Mouse (Mus musculus) adrenal gland, postnatal 4 days (tissue): ENCODE measurements around the gene Jade1. TPM values are rescaled to one million over a fixed set of nuclear protein-coding genes. Genes with fewer than 3 reads are reported as not detected.

ENCODE experiments used
- DNase-seq, 2 experiments: peaks; one replicate each; pipeline ENCODE4 v3.0.0; 2021 to 2022; ENCODE audit warnings: low spot score in 2 of 2, mixed read lengths in 2 of 2
- total RNA-seq, 2 experiments: library from RNA; stranded (reverse); gene quantifications; 2 replicates each; pipeline ENCODE4 v1.2.3; 2021

Gene Jade1
- total RNA-seq, 2 experiments from 2014 or later = 57.5 to 59.7 TPM

GRCm38 (mm10) chr3:41547289-41547688 lies 8.2 kb upstream of the Jade1 start:
- DNase-seq = no peak

GRCm38 (mm10) chr3:41548238-41548637 lies 7.3 kb upstream of the Jade1 start:
- DNase-seq = no peak

- DNase-seq = no peak
Observed at GRCm38 (mm10) chr3:41551671-41552070, 3.9 kb upstream of the Jade1 start.

DNA sequence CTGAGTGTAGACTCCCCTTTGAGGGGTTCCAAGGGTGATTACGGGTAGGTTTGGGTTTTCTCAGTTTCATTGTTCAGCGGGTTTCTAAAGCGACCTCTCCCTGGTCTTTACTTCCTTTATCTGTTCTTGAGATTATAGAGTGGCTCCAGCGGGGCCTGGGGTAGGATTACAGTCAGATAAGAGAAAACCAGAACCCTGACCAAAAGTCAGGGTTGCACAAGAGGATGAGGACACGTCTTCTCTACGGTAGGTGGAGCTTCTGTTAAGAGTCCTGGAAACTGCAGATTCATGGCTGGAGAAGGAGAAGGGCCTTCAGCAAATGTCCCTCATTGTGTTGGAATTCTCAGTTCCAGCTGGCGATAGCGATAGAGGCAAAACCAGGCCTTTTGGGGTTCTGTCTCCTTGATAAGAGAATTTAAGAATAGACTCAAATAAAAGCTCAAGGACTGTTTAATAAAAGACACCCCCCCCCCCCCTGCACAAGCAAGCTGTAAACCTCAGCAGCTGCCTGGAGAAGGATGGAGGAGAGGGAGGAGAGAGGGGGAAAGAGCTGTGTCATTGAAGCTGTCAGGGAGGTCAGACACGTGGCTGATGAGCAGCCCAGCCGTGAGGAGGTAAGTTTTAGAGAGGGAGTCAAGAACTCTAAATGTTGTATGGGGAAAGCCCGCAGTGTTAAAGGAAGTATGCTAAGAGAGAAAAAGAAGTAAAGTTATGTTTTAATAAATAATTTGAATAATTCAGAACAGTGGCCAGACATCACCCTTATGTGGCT lies 2.6 kb upstream of the Jade1 start:
- no peak for DNase-seq

DNA sequence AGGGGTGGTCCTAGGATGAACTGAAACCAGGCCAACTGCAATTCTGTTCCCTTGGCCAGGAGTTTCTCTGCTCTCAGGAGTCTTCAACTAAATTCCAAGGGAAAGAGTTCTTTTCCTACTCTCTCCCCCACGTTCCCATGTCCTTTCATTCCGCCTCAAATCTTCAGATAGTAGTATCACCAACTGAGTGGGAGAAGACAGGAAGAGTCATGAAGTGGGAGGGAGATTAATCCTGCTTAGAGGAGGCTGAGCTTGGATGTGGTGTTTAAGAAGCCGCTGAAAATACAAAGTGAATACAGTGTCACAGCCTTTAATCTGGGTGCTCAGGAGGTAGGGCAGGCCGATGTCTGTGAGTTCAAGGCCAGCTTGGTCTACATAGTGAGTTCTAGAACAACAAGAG lies 1.9 kb upstream of the Jade1 start:
- no peak for DNase-seq

- DNase-seq = no peak
Observed at GRCm38 (mm10) chr3:41554480-41555475, 753 bp upstream of the Jade1 start.

- DNase-seq = no peak
Observed at GRCm38 (mm10) chr3:41556451-41557266, 1.1 kb downstream of the Jade1 start.

- no peak for DNase-seq
Observed at GRCm38 (mm10) chr3:41557267-41557995, 1.9 kb downstream of the Jade1 start.

- DNase-seq = no peak
Observed at GRCm38 (mm10) chr3:41560489-41560888, 5.0 kb downstream of the Jade1 start.

- no peak for DNase-seq
Observed at GRCm38 (mm10) chr3:41561787-41562186, 6.3 kb downstream of the Jade1 start.

DNA sequence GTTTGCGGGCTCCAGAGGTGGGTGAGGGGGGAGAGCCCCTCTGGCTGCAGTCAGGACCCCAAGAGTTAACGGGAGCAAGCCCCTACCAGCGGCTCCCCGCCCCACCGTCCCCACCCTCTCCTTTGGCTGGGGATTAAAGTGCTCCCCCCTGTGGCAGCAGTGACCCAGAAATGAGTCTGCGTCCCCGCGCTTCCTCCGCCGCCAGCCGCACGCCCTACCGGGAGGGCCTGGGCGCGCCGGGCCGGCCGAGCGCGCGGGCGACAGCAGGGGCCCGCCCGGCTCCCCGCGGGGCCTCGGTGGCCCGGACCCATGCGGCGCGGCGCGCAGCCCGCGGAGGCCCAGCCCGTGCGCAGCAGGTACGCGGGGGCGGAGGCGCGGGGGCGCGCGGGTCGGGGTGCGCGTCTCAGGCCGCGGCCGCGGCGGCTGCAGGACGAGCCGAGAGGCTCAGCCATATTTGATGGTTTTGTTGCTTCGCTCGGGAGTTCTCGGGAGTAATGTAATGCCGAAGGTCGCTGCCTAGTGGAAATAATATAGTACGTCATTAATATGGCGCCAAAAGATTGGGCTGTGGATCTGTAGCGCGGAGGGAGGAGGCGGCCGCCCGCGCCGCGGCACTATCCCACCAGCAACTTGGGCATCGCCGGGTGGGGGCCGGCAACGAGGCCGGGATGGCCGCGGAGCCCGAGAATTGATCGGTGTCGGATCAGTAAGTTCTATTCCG lies 7.8 kb downstream of the Jade1 start:
- peak; percentile 64 to 78 for DNase-seq

DNA sequence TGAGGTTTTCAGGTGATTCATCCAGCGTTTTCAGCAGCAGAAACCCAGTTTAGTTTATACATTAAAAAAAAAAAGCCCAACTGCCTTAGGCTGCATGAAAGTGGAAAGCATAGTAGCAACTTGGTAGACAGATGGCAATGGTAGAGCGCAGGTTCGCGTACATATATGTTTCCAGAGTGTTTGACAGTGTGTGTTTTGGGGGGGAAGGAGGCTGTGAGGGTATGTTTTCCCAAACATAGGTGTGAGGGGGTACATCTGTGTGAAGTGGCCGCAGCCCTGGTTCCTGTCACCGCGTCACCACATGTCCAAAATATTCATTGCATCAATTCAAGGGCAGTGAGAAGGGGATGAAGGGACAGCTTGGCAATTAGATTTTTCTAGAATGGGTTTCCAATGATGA lies 8.5 kb downstream of the Jade1 start:
- no peak for DNase-seq

DNA sequence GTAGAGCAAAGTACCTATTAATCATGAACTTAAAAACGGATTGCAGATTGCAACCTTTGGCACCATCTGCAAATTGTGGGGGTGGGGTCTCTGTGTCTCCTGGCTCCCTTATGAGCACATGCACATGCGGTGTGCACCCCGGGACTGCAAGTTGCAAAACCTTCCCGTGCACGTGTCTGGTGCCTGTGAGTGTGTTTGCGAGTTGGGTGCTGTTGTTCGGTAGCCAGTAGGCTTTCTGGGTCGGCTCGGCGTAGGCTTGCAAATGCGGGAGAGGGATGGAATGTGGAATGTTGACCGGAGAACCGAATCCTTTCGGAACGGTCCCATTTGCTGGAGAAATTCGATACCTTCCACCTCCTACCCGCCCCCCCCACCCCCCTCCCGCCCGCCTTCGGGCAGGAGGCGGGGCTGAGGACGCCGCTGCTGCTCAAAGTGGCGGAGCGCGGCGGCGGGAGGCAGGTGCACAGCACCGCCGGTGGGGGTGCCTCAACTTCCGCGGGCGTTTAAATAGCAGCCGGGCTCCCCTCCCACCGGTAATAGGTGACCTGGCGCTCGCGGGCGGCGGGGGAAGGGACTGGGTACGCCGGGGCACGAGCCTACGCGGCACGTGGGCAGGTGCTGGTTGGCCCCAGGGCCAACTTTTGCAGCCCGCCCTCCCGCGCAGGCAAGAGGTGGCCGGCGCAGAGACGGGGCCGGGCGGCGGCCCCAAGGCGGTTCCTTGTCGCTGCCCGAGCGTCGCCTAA lies 9.1 kb downstream of the Jade1 start:
- DNase-seq = peak; percentile 47 to 56

DNA sequence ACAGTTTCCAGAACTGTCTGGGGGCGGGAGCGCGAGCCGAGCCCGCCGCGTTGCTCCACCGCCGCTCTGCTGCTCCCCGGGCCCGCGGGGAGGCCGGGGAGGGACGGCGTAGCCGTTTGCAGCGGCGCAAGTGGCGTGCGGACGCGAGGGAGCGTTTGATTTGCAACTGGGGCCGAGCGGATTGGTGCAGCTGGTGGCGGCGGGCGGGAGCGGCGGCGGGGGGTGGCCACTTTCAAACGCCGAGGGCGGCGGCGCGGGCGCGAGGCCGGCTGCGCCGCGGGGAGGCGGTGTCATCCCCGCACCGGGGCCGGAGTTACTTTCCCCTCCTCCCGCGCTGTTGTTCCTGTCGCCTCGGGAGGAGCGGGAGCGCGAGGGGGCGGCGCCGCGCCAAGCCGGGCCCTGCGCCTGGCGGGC lies 9.9 kb downstream of the Jade1 start:
- DNase-seq = peak; percentile 76 to 81

- DNase-seq = peak; percentile 52 to 71
Observed at GRCm38 (mm10) chr3:41565955-41566354, 10.4 kb downstream of the Jade1 start.

GRCm38 (mm10) chr3:41569943-41570342 lies 14.4 kb downstream of the Jade1 start:
- DNase-seq = no peak

DNA sequence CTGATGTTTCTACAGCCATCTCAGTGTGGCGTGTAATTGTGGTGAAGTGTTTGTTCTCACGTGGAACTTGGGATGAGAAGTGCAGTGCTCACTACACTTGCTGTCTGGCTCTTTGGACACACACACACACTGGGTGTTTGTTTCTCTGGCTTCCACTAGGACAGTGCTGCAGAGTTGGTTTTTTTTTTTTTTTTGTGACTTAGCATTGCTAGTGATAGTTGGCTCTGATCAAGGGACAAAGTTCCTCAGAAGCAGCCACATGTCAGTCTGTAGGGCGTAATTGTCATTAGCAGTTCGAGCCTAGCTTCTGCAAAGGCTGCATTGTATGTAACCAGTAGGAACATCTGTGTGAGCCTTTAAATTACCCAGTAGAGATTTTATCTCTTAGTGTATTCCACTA lies 16.6 kb downstream of the Jade1 start:
- no peak for DNase-seq

- no peak for DNase-seq
Observed at GRCm38 (mm10) chr3:41572968-41573367, 17.4 kb downstream of the Jade1 start.

GRCm38 (mm10) chr3:41574208-41574607 lies 18.7 kb downstream of the Jade1 start:
- no peak for DNase-seq
